ENCODE assay signal across 12 mouse cellular contexts in the genomic region with DNA sequence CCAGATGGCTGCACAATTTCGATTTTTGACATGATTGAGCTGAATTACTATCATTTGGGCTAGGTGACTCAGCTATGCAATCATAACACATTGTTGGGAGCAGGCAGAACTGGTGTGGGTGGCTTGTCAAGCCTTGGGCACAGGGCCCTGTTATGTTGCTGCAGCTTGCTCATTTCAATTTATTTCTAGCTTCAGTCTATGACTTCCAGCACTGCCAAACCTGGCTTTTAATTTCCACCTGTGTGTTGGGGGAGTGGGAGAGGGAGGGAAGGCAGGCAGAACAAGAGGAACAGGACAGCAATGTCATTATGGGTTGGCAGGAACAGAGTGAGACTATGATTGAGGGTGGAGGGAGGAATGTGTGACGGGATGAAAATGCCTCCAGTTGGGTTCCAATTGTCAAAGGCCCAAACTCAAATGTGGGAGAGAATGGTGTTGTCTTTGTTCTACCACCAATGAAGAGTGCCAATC.
A peak's percentile ranks its signal among the peaks of the same experiment; 100 is the strongest.
DNase-seq lines count a peak whose midpoint lies in the region; TF ChIP-seq lines count a peak whose summit lies in the region.
"Had no signal": no experiment of that assay in that cellular context is flagged by ENCODE, and none has a peak within 500 bp of the region (broad histone marks: within the 10 kb centered on the region; RNA-seq: fewer than 3 reads in every experiment).

No protein-coding gene starts in this region.

- H3K4me3 ChIP-seq in left cerebral cortex, adult 2 months, result no peak overlapping the region
- H3K4me3 ChIP-seq: embryonic facial prominence, embryonic 13.5 days; heart, embryonic 15.5 days; liver, embryonic 15.5 days had no signal

- TF ChIP-seq CTCF in left cerebral cortex, adult 2 months (IDR thresholded peaks at IDR 0.05), result no peak

- intact Hi-C loops in left cerebral cortex, adult 2 months (cut with DNase I), result loop anchor here (2.0 kb wide), 1 partner anchor 79 kb away; no protein-coding TSS in a partner anchor
- intact Hi-C loops in gastrocnemius, postnatal 36 days (cut with DNase I), result no loop called here

- peak; percentile 42 for DNase-seq in adrenal gland, adult 2 months
- DNase-seq in adrenal gland, postnatal 10 days, result no peak
- peak; percentile 33 for DNase-seq in urinary bladder, postnatal 25 days (ENCODE audit: low spot score)
- no peak for DNase-seq in urinary bladder, postnatal 4 days (ENCODE audit: low spot score in 2 of 2)
- peak; percentile 51 to 54 for DNase-seq in left cerebral cortex, adult 2 months (ENCODE audit: extremely low spot score in 1 of 2, low spot score in 2 of 2)
- peak; percentile 45 to 57 for DNase-seq in urinary bladder, postnatal 36 days (ENCODE audit: low spot score in 2 of 2)
- DNase-seq in gastrocnemius, postnatal 36 days, result no peak
- DNase-seq in gastrocnemius, adult 8-10 months (ENCODE audit: low spot score in 2 of 2), result no peak
- DNase-seq: cerebellum, adult 11-12 months had no signal

- H3K27ac ChIP-seq in left cerebral cortex, adult 2 months, result peak overlapping the region; percentile 36; the same call in 1 of the 2 replicates
- H3K27ac ChIP-seq: embryonic facial prominence, embryonic 13.5 days; heart, embryonic 15.5 days; liver, embryonic 15.5 days had no signal

Comparison
In these comparisons a context has a peak if more than half of its experiments do, and no peak if none do; other contexts are left out.
1. DNase-seq: peak in adrenal gland, adult 2 months (single experiment), urinary bladder, postnatal 25 days (single experiment), left cerebral cortex, adult 2 months (2 of 2) and urinary bladder, postnatal 36 days (2 of 2); none in adrenal gland, postnatal 10 days (single experiment), urinary bladder, postnatal 4 days (0 of 2), gastrocnemius, postnatal 36 days (0 of 2) and gastrocnemius, adult 8-10 months (0 of 2).